Mouse (Mus musculus): ENCODE measurements around the gene Brd3.

- TF ChIP-seq POLR2A (IDR thresholded peaks at IDR 0.05; ENCODE audit: borderline replicate concordance, control insufficient read depth, low read depth, low read length) (no peak), CTCF (IDR thresholded peaks at IDR 0.05; ENCODE audit: control insufficient read depth, insufficient read depth, low read length) (no peak)
Measured at GRCm38 (mm10) chr2:27515341-27516166, 8.1 kb upstream of the Brd3 start.
